Mouse (Mus musculus) ES-E14 (cell line): ENCODE results near the gene Ptpn13. TPM values are rescaled to one million over a fixed set of nuclear protein-coding genes. Genes with fewer than 3 reads are reported as not detected.

Experiments
- DNase-seq: peaks from one replicate; pipeline ENCODE4 v3.0.0-alpha.2; 2013; ENCODE audit warnings: low read depth, low spot score
- H3K27ac ChIP-seq: 2 replicates; pipeline ENCODE4 v1.5.1; 2012; ENCODE audit warnings: low read depth, mild to moderate bottlenecking, low read length, moderate library complexity, mixed read lengths; ENCODE audit not compliant: poor library complexity, insufficient read depth, severe bottlenecking
- H3K36me3 ChIP-seq: 2 replicates; pipeline ENCODE4 v1.6.1; 2012; ENCODE audit warnings: mild to moderate bottlenecking, low read length, moderate library complexity, mixed read lengths; ENCODE audit not compliant: control insufficient read depth, poor library complexity, insufficient read depth, severe bottlenecking
- H3K4me1 ChIP-seq, 2 experiments: fragments of 150-350 bp in 1 of 2; sonication (generic) in 1 of 2; 2 replicates each; pipeline ENCODE4 v1.6.1; 2012; ENCODE audit warnings: low read length in 2 of 2, mild to moderate bottlenecking in 1 of 2, mixed read lengths in 1 of 2; ENCODE audit not compliant: control insufficient read depth in 2 of 2, insufficient read depth in 2 of 2, poor library complexity in 1 of 2
- H3K4me3 ChIP-seq, 2 experiments: fragments of 150-350 bp in 1 of 2; sonication (generic) in 1 of 2; 2 replicates each; pipeline ENCODE4 v1.5.1; 2012; ENCODE audit warnings: low read length in 2 of 2, low read depth in 1 of 2, mild to moderate bottlenecking in 1 of 2, mixed read lengths in 1 of 2; ENCODE audit not compliant: insufficient read depth in 1 of 2, poor library complexity in 1 of 2, severe bottlenecking in 1 of 2
- H3K9ac ChIP-seq: 2 replicates; pipeline ENCODE4 v1.6.1; 2012; ENCODE audit warnings: low read depth, mild to moderate bottlenecking, low read length, mixed read lengths; ENCODE audit not compliant: poor library complexity, insufficient read depth, severe bottlenecking
- H3K9me3 ChIP-seq: fragments of 150-350 bp; sonication (generic); 2 replicates; pipeline ENCODE4 v1.6.1; 2012; ENCODE audit warnings: low read depth, mild to moderate bottlenecking, low read length; ENCODE audit not compliant: control insufficient read depth, insufficient read depth
- CHD2 ChIP-seq: IDR thresholded peaks from 2 replicates; pipeline ENCODE4 v1.6.1; 2014; ENCODE audit warnings: mild to moderate bottlenecking, low read depth, low read length, inconsistent platforms
- HCFC1 ChIP-seq: IDR thresholded peaks from 2 replicates; pipeline ENCODE4 v1.6.1; 2012; ENCODE audit warnings: low read length, inconsistent platforms, borderline replicate concordance; ENCODE audit not compliant: insufficient read depth
- MAFK ChIP-seq: IDR thresholded peaks from 2 replicates; pipeline ENCODE4 v1.6.1; 2014; ENCODE audit warnings: mild to moderate bottlenecking, low read depth, low read length, inconsistent platforms; ENCODE audit not compliant: insufficient read depth
- ZC3H11A ChIP-seq: IDR thresholded peaks from 2 replicates; pipeline ENCODE4 v1.6.1; 2012; ENCODE audit warnings: low read depth, mild to moderate bottlenecking, inconsistent platforms, low read length, borderline replicate concordance
- ZNF384 ChIP-seq: IDR thresholded peaks from 2 replicates; pipeline ENCODE4 v1.6.1; 2012; ENCODE audit warnings: low read depth, low read length, inconsistent platforms
- in situ Hi-C, 2 experiments: fragments of 600-800 bp; cut with MboI; formaldehyde crosslinking; loops; one replicate each; pipeline ENCODE4 v1.15.1; 2025; ENCODE audit warnings: low sequenced_read_pairs in 2 of 2, inconsistent platforms in 1 of 2; ENCODE audit not compliant: unreplicated experiment in 2 of 2
- total RNA-seq: library from RNA; depleted of rRNA; stranded (reverse); fragments of 300-350 nt; gene quantifications from 2 replicates; pipeline ENCODE4 v1.2.3, GENCODE M21; 2012

Gene Ptpn13
- total RNA-seq, 1 experiment, result 12.6 TPM

DNA sequence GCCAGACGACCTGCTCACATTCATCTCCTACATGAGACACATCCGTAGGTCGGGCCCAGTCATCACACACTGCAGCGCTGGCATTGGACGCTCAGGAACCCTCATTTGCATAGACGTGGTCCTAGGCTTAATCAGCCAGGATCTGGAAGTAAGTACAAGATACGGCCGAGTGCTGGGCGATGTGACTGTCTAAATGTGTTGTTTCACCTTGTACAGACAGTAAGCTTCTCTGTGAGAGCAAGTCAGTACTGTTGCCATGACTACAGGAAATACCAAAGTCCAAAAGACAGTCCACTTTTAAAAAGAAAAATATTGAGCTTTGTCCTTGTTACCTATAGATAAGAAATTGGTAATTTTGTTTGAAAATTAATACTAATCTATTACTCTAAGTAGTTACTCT, 168.6 kb downstream of the Ptpn13 start:
- Histone ChIP-seq H3K4me3 (no peak overlapping the region), H3K4me1 (no peaks in the 10 kb centered on the region), H3K9me3 (no peaks in the 10 kb centered on the region), H3K27ac (no peak overlapping the region), H3K36me3 (no peaks in the 10 kb centered on the region; the same call in 1 of the 2 replicates), H3K9ac (no peak overlapping the region)
- no peak for TF ChIP-seq HCFC1
- TF ChIP-seq MAFK, result no peak
- no peak for TF ChIP-seq ZNF384
- no peak for TF ChIP-seq CHD2
- TF ChIP-seq ZC3H11A, result no peak
- no peak for DNase-seq
- in situ Hi-C loops, result no loop called here

GRCm38 (mm10) chr5:103595394-103596226, 170.6 kb downstream of the Ptpn13 start:
- DNase-seq, result no peak
- no peak overlapping the region for H3K4me3 ChIP-seq
- no peaks in the 10 kb centered on the region; the same call in 1 of the 2 replicates for H3K36me3 ChIP-seq
- H3K9ac ChIP-seq, result no peak overlapping the region
- in situ Hi-C loops, result no loop called here
- no peaks in the 10 kb centered on the region for H3K4me1 ChIP-seq
- no peak overlapping the region for H3K27ac ChIP-seq
- no peak for TF ChIP-seq ZNF384
- no peak for TF ChIP-seq MAFK
- no peak for TF ChIP-seq ZC3H11A
- no peak for TF ChIP-seq CHD2
- TF ChIP-seq HCFC1, result no peak
- H3K9me3 ChIP-seq, result no peaks in the 10 kb centered on the region

- Histone ChIP-seq H3K9ac (no peak overlapping the region), H3K4me1 (no peaks in the 10 kb centered on the region), H3K27ac (no peak overlapping the region), H3K4me3 (no peak overlapping the region), H3K36me3 (no peaks in the 10 kb centered on the region), H3K9me3 (no peaks in the 10 kb centered on the region)
- no peak for DNase-seq
- in situ Hi-C loops, result no loop called here
- TF ChIP-seq ZNF384 (no peak), MAFK (no peak), HCFC1 (no peak), ZC3H11A (no peak), CHD2 (no peak)
Measured at GRCm38 (mm10) chr5:103596467-103597146, 171.6 kb downstream of the Ptpn13 start.

DNA sequence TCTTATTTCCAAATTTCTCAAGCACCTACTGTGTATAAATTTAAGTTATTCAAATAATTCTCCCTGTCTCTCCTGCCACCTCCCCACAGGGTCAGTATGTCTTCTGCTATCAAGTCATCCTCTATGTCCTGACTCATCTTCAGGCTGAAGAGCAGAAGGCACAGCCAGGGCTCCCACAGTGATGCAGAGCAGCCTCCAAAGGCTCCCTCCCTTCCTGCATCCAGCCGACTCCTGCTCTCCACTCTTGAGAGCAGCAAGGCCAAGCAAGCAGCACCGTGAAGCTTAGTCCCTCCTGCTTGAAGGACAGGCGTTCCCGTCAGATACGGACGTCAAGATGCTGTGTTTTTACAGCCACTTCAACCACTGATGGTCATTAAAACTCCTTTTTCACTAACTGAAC, 172.6 kb downstream of the Ptpn13 start:
- Histone ChIP-seq H3K4me1 (no peaks in the 10 kb centered on the region; a peak in 1 of 4 replicates), H3K36me3 (no peaks in the 10 kb centered on the region), H3K9me3 (no peaks in the 10 kb centered on the region), H3K27ac (no peak overlapping the region), H3K9ac (no peak overlapping the region), H3K4me3 (no peak overlapping the region)
- DNase-seq, result no peak
- in situ Hi-C loops, result no loop called here
- TF ChIP-seq ZNF384 (no peak), HCFC1 (no peak), CHD2 (no peak), ZC3H11A (no peak), MAFK (no peak)
